26 mouse cellular contexts compared by ENCODE assay signal in genomic region chr13:39472621-39473020, GRCm38 (mm10).
DNase-seq lines count a peak whose midpoint lies in the region; ATAC-seq and TF ChIP-seq lines count a peak whose summit lies in the region.
"Had no signal": no experiment of that assay in that cellular context is flagged by ENCODE, and none has a peak within 500 bp of the region (broad histone marks: within the 10 kb centered on the region; RNA-seq: fewer than 3 reads in every experiment).

No protein-coding gene starts in this region.

- DNase-seq in cerebellum, postnatal 14 days: peak; percentile 25 to 32
- no peak for DNase-seq in cerebellum, postnatal 36 days
- peak; percentile 9 for DNase-seq in hindbrain, postnatal 0 days (ENCODE audit: low spot score)
- DNase-seq in Muller cell, postnatal 12 days (ENCODE audit: inconsistent ontology term): peak; percentile 0
- peak; percentile 9 for DNase-seq in retina, embryonic 14.5 days (ENCODE audit: low spot score)
- DNase-seq: adrenal gland, postnatal 25 days; cerebellum, adult 9-10 months; forebrain, postnatal 0 days; gastrocnemius, postnatal 10 days; kidney, adult 18-20 months; kidney, postnatal 4 days; layer of hippocampus, postnatal 36 days; liver; lung, adult 2 months; lung, postnatal 10 days; midbrain, embryonic 14.5 days had no signal

- no peak overlapping the region for H3K27ac ChIP-seq in hindbrain, postnatal 0 days
- H3K27ac ChIP-seq in hindbrain, embryonic 16.5 days (ENCODE audit: low read depth, low read length): no peak overlapping the region
- H3K27ac ChIP-seq: embryonic facial prominence, embryonic 10.5 days; embryonic facial prominence, embryonic 15.5 days; forebrain, embryonic 12.5 days; heart, embryonic 10.5 days; heart, embryonic 15.5 days; hindbrain, embryonic 14.5 days; liver, embryonic 14.5 days; macrophage had no signal

- H3K9ac ChIP-seq in hindbrain, postnatal 0 days (replicated peaks; ENCODE audit: low read length): no peak overlapping the region
- H3K9ac ChIP-seq in hindbrain, embryonic 16.5 days (ENCODE audit: low read depth, low read length): no peak overlapping the region
- H3K9ac ChIP-seq: embryonic facial prominence, embryonic 15.5 days; forebrain, embryonic 12.5 days; forebrain, postnatal 0 days; heart, embryonic 15.5 days; hindbrain, embryonic 14.5 days; liver, embryonic 14.5 days had no signal

- H3K4me2 ChIP-seq in hindbrain, postnatal 0 days (ENCODE audit: low read depth, low read length): no peak overlapping the region
- no peak overlapping the region for H3K4me2 ChIP-seq in hindbrain, embryonic 16.5 days (ENCODE audit: low read length)
- H3K4me2 ChIP-seq: embryonic facial prominence, embryonic 15.5 days; forebrain, embryonic 12.5 days; heart, embryonic 15.5 days; hindbrain, embryonic 14.5 days had no signal

- no peaks in the 10 kb centered on the region for H3K27me3 ChIP-seq in hindbrain, postnatal 0 days (ENCODE audit: insufficient read depth, low read length)
- H3K27me3 ChIP-seq in hindbrain, embryonic 16.5 days (replicated peaks; ENCODE audit: control insufficient read depth, insufficient read depth, low read length): no peaks in the 10 kb centered on the region
- H3K27me3 ChIP-seq: embryonic facial prominence, embryonic 15.5 days; forebrain, embryonic 12.5 days; heart, embryonic 15.5 days had no signal

- H3K36me3 ChIP-seq in hindbrain, postnatal 0 days (ENCODE audit: insufficient read depth, low read length): no peaks in the 10 kb centered on the region
- H3K36me3 ChIP-seq in hindbrain, embryonic 16.5 days (ENCODE audit: control insufficient read depth, insufficient read depth, low read length): no peaks in the 10 kb centered on the region
- H3K36me3 ChIP-seq: embryonic facial prominence, embryonic 10.5 days; embryonic facial prominence, embryonic 15.5 days; forebrain, embryonic 12.5 days; heart, embryonic 10.5 days; heart, embryonic 15.5 days had no signal

- TF ChIP-seq CTCF in hindbrain, postnatal 0 days (IDR thresholded peaks at IDR 0.05; ENCODE audit: low read depth): no peak

- no peak overlapping the region for H3K4me3 ChIP-seq in hindbrain, postnatal 0 days (ENCODE audit: low read length)
- no peak overlapping the region for H3K4me3 ChIP-seq in hindbrain, embryonic 16.5 days (ENCODE audit: low read length)
- H3K4me3 ChIP-seq: embryonic facial prominence, embryonic 10.5 days; embryonic facial prominence, embryonic 15.5 days; forebrain, embryonic 12.5 days; heart, embryonic 10.5 days; heart, embryonic 15.5 days had no signal

- 43% methylated on average over 6 of the region's 6 CpGs for WGBS in hindbrain, postnatal 0 days
- WGBS in hindbrain, embryonic 16.5 days: 50% methylated on average over 6 of the region's 6 CpGs

- no peak for ATAC-seq in hindbrain, postnatal 0 days
- ATAC-seq in hindbrain, embryonic 16.5 days: no peak
- no peak for ATAC-seq in monocyte, adult 5-6 weeks (replicated peaks; ENCODE audit: insufficient number of reproducible peaks, low FRiP score, low TSS enrichment, poor library complexity, severe bottlenecking)
- ATAC-seq: forebrain, postnatal 0 days had no signal

- no peaks in the 10 kb centered on the region for H3K9me3 ChIP-seq in hindbrain, postnatal 0 days (ENCODE audit: low read length)
- H3K9me3 ChIP-seq in hindbrain, embryonic 16.5 days (ENCODE audit: control insufficient read depth, low read length): no peaks in the 10 kb centered on the region
- H3K9me3 ChIP-seq: embryonic facial prominence, embryonic 10.5 days; embryonic facial prominence, embryonic 15.5 days; forebrain, embryonic 12.5 days; heart, embryonic 10.5 days; heart, embryonic 15.5 days had no signal

- no peaks in the 10 kb centered on the region for H3K4me1 ChIP-seq in hindbrain, postnatal 0 days (ENCODE audit: insufficient read depth, low read length)
- no peaks in the 10 kb centered on the region for H3K4me1 ChIP-seq in hindbrain, embryonic 16.5 days (ENCODE audit: control insufficient read depth, insufficient read depth, low read depth, low read length)
- H3K4me1 ChIP-seq: embryonic facial prominence, embryonic 10.5 days; embryonic facial prominence, embryonic 15.5 days; forebrain, embryonic 12.5 days; heart, embryonic 10.5 days; heart, embryonic 15.5 days had no signal

Comparison
In these comparisons a context has a peak if more than half of its experiments do, and no peak if none do; other contexts are left out.
1. DNase-seq: peak in cerebellum, postnatal 14 days (2 of 2), hindbrain, postnatal 0 days (single experiment), Muller cell, postnatal 12 days (single experiment) and retina, embryonic 14.5 days (single experiment); none in cerebellum, postnatal 36 days (0 of 2).